Mouse (Mus musculus): Measurements from ENCODE around the gene 4921524J17Rik.
A peak's percentile ranks its signal among the peaks of the same experiment; 100 is the strongest.

4921524J17Rik gene

DNA sequence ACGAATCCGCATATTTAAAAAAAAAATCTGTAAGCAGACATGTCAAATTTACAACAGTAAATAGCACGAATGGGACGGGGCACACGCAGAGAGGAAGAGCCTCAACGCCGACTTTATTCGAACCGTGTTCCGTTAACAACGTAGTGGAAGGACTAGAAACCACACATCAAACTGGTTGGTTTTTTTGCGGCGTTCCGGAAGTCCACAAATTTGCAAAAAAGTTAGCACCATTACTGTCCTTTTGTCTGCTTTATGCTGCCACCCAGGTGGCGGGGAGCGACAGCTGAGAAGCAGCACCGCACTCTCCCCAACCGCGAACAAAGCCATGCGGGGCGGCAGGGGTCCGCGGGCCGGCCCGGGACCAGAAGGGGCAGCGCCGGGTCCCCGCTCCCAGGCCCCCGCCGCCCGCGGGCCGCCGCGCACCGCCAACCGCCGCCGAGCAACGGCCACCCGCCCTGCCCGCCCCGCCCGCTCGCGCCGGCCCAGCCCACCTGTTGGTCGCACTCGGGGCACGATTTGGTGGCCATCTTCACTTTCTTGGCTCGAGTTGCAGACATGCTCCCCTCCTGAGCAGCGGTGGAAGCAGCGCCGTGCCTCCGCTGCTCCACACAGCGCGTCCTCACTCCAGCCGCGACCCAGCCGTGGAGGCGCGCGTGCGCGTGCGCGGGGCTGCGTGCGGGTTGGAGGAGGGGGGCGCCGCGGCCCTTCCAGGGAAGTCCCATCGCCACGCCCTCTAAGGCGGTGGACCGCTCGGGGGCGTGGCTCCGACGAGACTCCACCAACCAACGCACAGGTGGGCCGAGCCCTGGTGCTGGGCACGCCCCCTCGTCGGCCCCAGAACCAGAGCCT lies at the start of gene 4921524J17Rik:
Gene 4921524J17Rik (minus strand): TSS at position 666 of the 849 bp plus-strand sequence.
- peak; percentile 98 for DNase-seq (ENCODE audit: low spot score)

DNA sequence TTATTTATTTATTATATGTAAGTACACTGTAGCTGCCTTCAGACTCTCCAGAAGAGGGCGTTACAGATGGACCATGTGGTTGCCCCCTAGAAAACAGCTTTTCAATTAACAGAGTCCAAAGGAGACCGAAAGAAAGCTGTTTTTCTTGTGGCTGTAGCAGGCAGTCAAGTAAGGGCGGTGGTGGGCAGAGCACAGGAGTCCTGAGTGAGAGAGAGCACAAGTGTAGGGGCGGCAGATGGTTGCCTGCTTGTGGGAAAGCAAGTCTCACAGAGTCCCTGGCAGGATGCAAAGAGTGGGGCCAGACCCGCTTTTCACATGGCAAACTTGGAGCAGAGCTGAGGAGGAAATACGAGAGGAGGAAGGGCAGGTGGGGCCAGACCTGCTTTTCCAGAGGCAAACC lies 49.8 kb upstream of the 4921524J17Rik start:
- no peak for DNase-seq (ENCODE audit: low spot score)

GRCm38 (mm10) chr8:85481900-85482299 lies 49.3 kb upstream of the 4921524J17Rik start:
- peak; percentile 9 for DNase-seq (ENCODE audit: low spot score)

GRCm38 (mm10) chr8:85479710-85480109 lies 47.1 kb upstream of the 4921524J17Rik start:
- DNase-seq (ENCODE audit: low spot score): no peak

DNA sequence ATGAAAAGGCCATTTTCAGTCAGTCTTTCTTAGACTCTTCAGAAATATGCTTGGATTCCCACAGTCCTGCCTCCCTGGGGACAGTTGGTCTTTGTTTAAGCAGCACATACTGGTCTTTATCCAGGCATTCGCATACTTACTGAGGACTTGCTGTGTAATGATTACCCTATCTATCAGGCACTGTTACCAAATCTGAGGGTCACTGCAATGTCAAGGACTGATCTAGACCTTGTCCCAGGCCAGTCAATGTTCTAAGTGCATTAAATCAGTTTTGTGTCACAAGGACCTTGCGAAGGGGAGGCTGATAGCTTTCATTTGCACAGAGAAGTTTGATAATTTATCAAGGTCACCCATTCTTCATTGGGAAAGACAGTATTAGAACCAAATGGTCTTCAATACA lies 45.8 kb upstream of the 4921524J17Rik start:
- no peak for DNase-seq (ENCODE audit: low spot score)

DNA sequence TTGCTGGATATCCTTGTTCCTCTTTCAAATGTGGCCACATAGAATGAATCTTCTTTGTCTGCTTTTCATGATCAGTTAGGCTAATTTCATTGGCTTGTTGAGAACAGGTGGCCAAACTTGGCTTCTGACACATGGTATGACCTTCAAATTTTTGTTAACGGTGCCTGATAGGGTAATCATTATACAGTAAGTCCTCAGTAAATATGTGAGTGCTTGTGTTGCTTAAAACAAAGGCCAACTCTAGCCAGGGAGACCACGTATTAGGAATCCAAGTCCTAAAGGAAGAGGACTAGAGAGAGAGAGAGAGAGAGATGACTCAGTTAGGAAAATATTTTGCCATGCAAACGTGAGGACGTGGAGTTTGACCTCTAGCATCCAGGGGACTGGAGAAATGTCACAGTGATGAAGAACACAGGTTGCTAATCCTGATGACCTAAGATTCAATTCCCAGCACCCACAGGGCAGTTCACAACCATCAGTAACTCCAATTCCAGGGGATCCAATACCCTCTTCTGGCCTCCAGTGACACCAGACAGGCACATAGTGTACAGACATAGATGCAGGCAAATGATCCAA lies 44.4 kb upstream of the 4921524J17Rik start:
- no peak for DNase-seq (ENCODE audit: low spot score)

- no peak for DNase-seq (ENCODE audit: low spot score)
These were observed 42.3 kb upstream of the 4921524J17Rik start for GRCm38 (mm10) chr8:85474924-85475323.

- DNase-seq (ENCODE audit: low spot score): no peak
These were observed 40.6 kb upstream of the 4921524J17Rik start for GRCm38 (mm10) chr8:85473246-85473645.

DNA sequence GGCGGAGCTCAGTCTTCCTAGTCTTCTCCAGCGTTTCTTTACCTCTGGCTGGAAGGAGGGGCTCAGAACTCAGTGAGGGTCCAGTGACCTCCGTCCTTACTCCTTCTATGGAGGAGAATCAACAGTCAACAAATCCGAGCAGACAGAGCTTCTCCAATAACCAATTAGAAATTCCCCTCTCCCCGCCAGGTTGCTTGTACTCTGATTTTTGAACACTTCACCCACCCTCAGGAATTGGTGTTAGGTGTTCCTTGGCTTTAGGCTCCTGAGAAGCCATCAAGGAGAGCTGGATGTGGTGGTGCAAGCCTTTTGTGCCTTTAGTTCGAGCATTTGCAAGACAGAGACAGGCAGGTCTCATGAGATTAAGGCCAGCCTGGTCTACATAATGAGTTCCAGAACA lies 40.2 kb upstream of the 4921524J17Rik start:
- DNase-seq (ENCODE audit: low spot score): no peak

DNA sequence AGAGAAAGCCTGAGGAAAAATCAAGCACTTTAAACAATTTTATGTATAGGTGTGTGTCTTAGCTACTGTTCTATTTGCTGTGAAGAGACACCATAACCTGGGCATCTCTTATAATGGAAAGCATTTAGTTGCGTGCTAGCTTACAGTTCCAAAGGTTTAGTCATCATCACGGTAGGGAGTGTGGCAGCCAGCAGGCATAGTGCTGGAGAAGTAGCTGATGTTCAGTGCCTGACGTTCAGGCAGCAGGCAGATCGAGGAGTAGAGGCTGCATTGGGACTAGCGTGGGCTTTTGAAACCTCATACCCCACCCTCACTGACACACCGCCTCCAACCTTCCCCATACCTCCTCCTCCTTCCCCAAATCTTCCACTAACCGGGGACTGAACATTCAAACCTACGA lies 38.1 kb upstream of the 4921524J17Rik start:
- DNase-seq (ENCODE audit: low spot score): no peak

GRCm38 (mm10) chr8:85466056-85466455 lies 33.4 kb upstream of the 4921524J17Rik start:
- DNase-seq (ENCODE audit: low spot score): no peak

DNA sequence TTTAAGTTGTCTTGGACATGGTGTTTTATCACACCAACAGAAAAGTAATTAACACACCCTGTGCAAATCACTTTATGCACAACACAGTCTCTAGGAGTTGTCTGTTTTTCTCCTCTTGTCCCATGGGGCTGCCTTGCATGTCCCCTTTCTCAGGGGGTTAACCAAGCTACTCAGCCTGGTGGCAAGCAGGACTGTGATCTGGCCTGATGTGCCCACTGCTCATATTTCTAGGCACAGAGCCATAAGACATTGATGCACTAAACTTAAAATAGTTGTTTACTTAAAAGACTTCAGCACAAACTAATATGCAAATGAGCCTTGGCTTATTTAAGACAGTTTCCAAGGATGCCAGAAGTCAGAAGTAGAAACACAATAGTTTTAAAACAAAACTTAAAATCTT lies 31.7 kb upstream of the 4921524J17Rik start:
- DNase-seq (ENCODE audit: low spot score): no peak

GRCm38 (mm10) chr8:85462441-85462840 lies 29.8 kb upstream of the 4921524J17Rik start:
- no peak for DNase-seq (ENCODE audit: low spot score)

- peak; percentile 39 for DNase-seq (ENCODE audit: low spot score)
These were observed 28.7 kb upstream of the 4921524J17Rik start for GRCm38 (mm10) chr8:85461377-85461776.

GRCm38 (mm10) chr8:85460804-85461203 lies 28.2 kb upstream of the 4921524J17Rik start:
- DNase-seq (ENCODE audit: low spot score): no peak

DNA sequence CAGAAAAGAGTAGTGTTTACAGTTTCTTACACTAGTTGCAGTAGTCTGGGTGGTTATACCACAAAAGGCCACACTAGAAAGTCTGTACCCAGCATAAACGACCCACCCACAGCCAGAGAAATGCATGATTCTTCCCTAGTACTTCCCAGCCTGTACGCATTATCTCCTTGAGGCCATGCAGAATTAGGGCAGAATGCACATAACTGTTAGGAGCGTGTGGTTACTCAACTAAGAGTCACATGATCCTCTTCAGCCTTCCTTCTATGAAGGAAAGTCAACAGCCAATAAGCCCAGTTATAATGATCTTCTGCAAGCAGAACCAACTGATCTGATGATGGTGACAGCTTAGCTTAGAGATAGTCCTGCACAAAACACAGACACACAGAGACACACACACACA lies 26.9 kb upstream of the 4921524J17Rik start:
- DNase-seq (ENCODE audit: low spot score): no peak

DNA sequence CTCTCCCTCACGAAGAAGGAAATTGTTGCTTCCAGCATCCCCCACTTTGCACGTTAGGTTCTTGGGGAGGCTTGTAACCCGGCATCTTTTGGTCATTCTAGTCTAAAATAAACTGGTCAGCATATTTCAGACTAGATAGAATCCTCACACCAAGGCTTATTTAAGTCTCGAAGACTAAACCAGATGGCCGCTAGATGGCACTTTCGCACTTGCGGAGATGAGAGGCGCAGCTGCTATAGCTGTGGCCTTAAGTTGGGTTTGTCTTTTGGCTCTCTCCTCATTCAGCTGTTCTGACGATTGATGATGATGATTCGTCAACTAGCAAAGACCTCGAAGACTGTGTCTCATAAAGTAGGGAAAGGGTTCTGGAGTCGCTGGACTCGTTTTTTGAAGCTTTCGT lies 23.9 kb upstream of the 4921524J17Rik start:
- peak; percentile 93 for DNase-seq (ENCODE audit: low spot score)

GRCm38 (mm10) chr8:85454750-85455149 lies 22.1 kb upstream of the 4921524J17Rik start:
- DNase-seq (ENCODE audit: low spot score): no peak

DNA sequence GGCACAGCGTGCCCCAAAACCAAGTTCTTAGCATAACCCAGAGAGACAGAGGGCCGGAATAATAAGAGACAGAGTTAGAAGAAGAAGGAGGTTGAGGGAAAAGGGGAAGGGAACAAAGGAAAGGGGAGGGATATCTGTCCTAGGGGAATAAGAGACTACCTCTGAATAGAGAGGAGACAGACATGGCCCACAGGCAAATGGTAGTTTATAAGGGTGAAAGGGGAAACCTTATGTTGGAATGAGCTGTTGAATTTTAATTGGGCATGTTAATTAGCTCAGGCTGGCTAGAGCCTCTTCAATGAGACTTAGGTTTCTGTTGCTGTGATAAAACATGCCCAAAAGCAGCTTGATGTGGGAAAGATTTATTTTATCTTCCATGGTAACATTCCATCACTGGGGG lies 20.6 kb upstream of the 4921524J17Rik start:
- DNase-seq (ENCODE audit: low spot score): no peak

GRCm38 (mm10) chr8:85452328-85452727 lies 19.7 kb upstream of the 4921524J17Rik start:
- peak; percentile 7 for DNase-seq (ENCODE audit: low spot score)

GRCm38 (mm10) chr8:85450335-85450734 lies 17.7 kb upstream of the 4921524J17Rik start:
- no peak for DNase-seq (ENCODE audit: low spot score)

DNA sequence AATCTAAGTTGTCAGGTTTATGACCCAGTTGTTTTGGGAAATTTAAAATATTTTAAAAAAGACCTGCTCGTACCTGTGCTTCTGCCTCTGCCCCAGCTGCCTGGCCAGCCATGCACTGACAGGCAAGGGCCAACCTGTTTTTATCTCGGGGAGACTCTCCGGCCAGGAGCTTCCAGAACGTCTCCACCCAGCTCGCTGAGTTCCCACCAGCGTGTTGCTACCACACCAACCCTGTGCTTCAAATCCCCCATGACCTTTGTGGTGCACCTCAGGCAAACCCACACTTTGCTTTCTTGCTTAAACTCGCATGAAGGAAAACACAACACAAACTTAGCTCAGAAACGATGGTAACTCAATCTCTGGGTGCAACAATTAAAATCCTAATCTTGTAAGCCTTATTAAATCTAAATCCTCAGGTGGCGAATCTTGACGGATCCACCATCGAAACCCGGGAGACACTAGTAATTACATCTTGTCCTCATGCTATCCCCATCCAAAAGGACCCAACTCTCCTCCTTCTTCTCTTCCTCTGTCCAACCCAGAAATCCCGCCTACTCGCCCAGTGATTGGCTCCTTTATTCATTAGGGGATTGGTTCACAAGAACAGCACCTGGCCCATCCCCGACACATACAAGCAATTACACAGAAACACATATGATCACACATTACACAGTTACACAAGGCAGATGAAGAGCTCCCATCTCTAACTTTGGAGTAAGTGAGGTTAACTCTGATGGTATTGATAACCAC lies 13.5 kb upstream of the 4921524J17Rik start:
- DNase-seq (ENCODE audit: low spot score): no peak

- no peak for DNase-seq (ENCODE audit: low spot score)
These were observed 11.5 kb upstream of the 4921524J17Rik start for GRCm38 (mm10) chr8:85444092-85444491.
